Mouse (Mus musculus): ENCODE data around the gene Des. TPM values are rescaled to one million over a fixed set of nuclear protein-coding genes. Genes with fewer than 3 reads are reported as not detected.

Des gene
- total and polyA plus RNA-seq, 3 experiments: 7.0 to 7.2 TPM; not detected in 1

DNA sequence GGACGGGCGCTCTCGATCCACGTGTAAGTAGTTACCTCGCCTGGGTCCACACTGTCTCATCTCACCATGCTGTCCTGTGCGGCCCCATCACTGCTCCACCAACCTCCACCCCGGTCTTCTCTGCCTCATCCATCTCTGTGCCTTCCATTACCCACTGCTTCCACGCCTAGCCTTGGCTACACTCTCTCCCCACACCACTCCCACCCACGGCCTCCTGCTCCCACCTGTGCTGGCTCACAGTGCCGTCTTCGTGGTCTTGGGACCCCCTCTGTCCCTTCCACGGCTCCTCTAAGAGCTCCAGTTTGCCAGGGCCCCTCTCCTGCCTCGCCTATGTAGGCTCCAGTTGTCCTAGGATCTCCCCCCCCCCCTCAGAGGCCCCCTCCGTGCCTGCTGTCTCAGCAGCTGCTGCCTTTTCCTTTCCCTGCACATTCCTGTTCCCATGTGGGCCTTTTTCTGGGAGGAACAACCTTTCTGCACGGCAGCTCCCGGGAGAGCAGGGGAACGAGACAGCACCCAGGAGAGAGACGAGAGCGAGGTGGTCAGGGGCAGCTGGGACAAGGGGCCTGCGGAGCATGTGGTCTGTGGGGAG lies 25.1 kb downstream of the Des start:
- no peak overlapping the region for H3K27ac ChIP-seq (ENCODE audit: control insufficient read depth, low read depth, low read length)
- no peak overlapping the region for H3K9ac ChIP-seq (ENCODE audit: control insufficient read depth, low read depth, low read length, poor library complexity, severe bottlenecking)
- no peaks in the 10 kb centered on the region for H3K27me3 ChIP-seq (ENCODE audit: control insufficient read depth in 1 of 2, insufficient read depth in 2 of 2, low read length in 2 of 2)
- H3K36me3 ChIP-seq (ENCODE audit: control insufficient read depth in 1 of 2, insufficient read depth in 2 of 2, low read length in 2 of 2): peaks cover 0 to 10% of the 10 kb centered on the region in 2 experiments; a peak in 2 of 4 replicates
- no peak for DNase-seq (ENCODE audit: low read depth, low spot score)
- H3K4me3 ChIP-seq (ENCODE audit: control insufficient read depth in 1 of 2, insufficient read depth in 1 of 2, low read depth in 2 of 2, low read length in 2 of 2): no peak overlapping the region
- H3K79me2 ChIP-seq (ENCODE audit: control insufficient read depth, insufficient read depth, low read length, poor library complexity): no peaks in the 10 kb centered on the region; the same call in 1 of the 2 replicates
- H3K9me3 ChIP-seq (replicated peaks; ENCODE audit: insufficient read depth, low read length): no peaks in the 10 kb centered on the region
- H3K4me1 ChIP-seq (ENCODE audit: control insufficient read depth in 1 of 2, insufficient read depth in 2 of 2, low read length in 2 of 2): peaks cover 5 to 18% of the 10 kb centered on the region in 2 experiments
- no peak for TF ChIP-seq POLR2AphosphoS5 (IDR thresholded peaks at IDR 0.05; ENCODE audit: borderline replicate concordance, low read depth, low read length)
- TF ChIP-seq ZMIZ1 (IDR thresholded peaks at IDR 0.05; ENCODE audit: low read depth, low read length): no peak
- TF ChIP-seq E2F4 (IDR thresholded peaks at IDR 0.05; ENCODE audit: borderline replicate concordance, low read depth, low read length): no peak
- no peak for TF ChIP-seq USF1 (IDR thresholded peaks at IDR 0.05; ENCODE audit: low read depth, low read length)
- no peak for TF ChIP-seq CHD1 (IDR thresholded peaks at IDR 0.05; ENCODE audit: low read depth, low read length)
- no peak for TF ChIP-seq KAT2A (conservative IDR thresholded peaks at IDR 0.05; ENCODE audit: low read depth, low read length)
- TF ChIP-seq EP300 (IDR thresholded peaks at IDR 0.05; ENCODE audit: low read depth in 1 of 2, low read length in 2 of 2): no peak
- TF ChIP-seq SIN3A (IDR thresholded peaks at IDR 0.05; ENCODE audit: low read length): no peak
- no peak for TF ChIP-seq MYB (IDR thresholded peaks at IDR 0.05; ENCODE audit: low read depth, low read length)
- no peak for TF ChIP-seq RCOR1 (IDR thresholded peaks at IDR 0.05; ENCODE audit: low read depth, low read length)
- TF ChIP-seq JUND (IDR thresholded peaks at IDR 0.05; ENCODE audit: low read depth, low read length): no peak
- TF ChIP-seq MEF2A (IDR thresholded peaks at IDR 0.05; ENCODE audit: extremely low read depth, insufficient replicate concordance, low read depth, low read length, poor library complexity, severe bottlenecking): no peak
- no peak for TF ChIP-seq TAL1 (IDR thresholded peaks at IDR 0.05; ENCODE audit: low read length)
- no peak for TF ChIP-seq CTCF (IDR thresholded peaks at IDR 0.05 in 2 of 3, conservative IDR thresholded peaks at IDR 0.05 in 1 of 3; ENCODE audit: control insufficient read depth in 1 of 3, insufficient read depth in 1 of 3, low read depth in 2 of 3, low read length in 3 of 3, poor library complexity in 1 of 3, severe bottlenecking in 1 of 3)

DNA sequence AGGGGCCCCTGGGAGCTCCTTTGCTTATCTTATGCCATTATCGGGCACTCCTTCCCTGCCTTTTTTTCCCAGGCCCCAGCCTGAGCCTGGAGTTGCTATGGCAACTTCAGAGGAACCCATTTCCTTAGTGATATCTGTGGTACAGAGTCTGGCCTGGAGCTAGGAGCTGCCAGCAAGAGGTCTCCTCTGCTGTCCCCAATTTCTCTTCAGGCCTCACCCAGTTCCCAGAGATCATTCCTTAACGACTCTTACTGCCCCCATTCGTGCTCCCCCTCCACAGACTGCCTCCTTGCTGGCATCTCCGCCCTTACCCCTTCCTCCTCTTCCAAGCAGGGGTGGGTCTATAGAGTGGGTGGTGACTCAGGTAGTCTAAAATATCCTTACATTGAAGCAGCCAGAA lies 26.0 kb downstream of the Des start:
- TF ChIP-seq SIN3A (IDR thresholded peaks at IDR 0.05; ENCODE audit: low read length) (no peak), MEF2A (IDR thresholded peaks at IDR 0.05; ENCODE audit: extremely low read depth, insufficient replicate concordance, low read depth, low read length, poor library complexity, severe bottlenecking) (no peak), RCOR1 (IDR thresholded peaks at IDR 0.05; ENCODE audit: low read depth, low read length) (no peak), NELFE (IDR thresholded peaks at IDR 0.05; ENCODE audit: low read depth, low read length) (no peak), ZNF384 (IDR thresholded peaks at IDR 0.05; ENCODE audit: low read depth, low read length) (no peak), CTCF (IDR thresholded peaks at IDR 0.05 in 2 of 3, conservative IDR thresholded peaks at IDR 0.05 in 1 of 3; ENCODE audit: control insufficient read depth in 1 of 3, insufficient read depth in 1 of 3, low read depth in 2 of 3, low read length in 3 of 3, poor library complexity in 1 of 3, severe bottlenecking in 1 of 3) (no peak), HCFC1 (IDR thresholded peaks at IDR 0.05; ENCODE audit: low read depth, low read length) (no peak), TBP (IDR thresholded peaks at IDR 0.05; ENCODE audit: low read depth, low read length) (no peak), JUND (IDR thresholded peaks at IDR 0.05; ENCODE audit: low read depth, low read length) (no peak), KAT2A (conservative IDR thresholded peaks at IDR 0.05; ENCODE audit: low read depth, low read length) (no peak), POLR2A (IDR thresholded peaks at IDR 0.05; ENCODE audit: control insufficient read depth in 1 of 2, insufficient read depth in 1 of 2, low read depth in 1 of 2, low read length in 2 of 2, poor library complexity in 1 of 2) (no peak), MAX (IDR thresholded peaks at IDR 0.05; ENCODE audit: low read length) (no peak), ETS1 (IDR thresholded peaks at IDR 0.05; ENCODE audit: low read depth, low read length) (no peak), GABPA (IDR thresholded peaks at IDR 0.05; ENCODE audit: low read depth, low read length) (no peak), BHLHE40 (IDR thresholded peaks at IDR 0.05; ENCODE audit: borderline replicate concordance, low read depth, low read length) (no peak), CHD2 (IDR thresholded peaks at IDR 0.05; ENCODE audit: low read length) (no peak)
- H3K4me1 ChIP-seq (ENCODE audit: control insufficient read depth in 1 of 2, insufficient read depth in 2 of 2, low read length in 2 of 2): peaks cover 2 to 15% of the 10 kb centered on the region in 2 experiments
- H3K36me3 ChIP-seq (ENCODE audit: control insufficient read depth in 1 of 2, insufficient read depth in 2 of 2, low read length in 2 of 2): peaks cover 0 to 3% of the 10 kb centered on the region in 2 experiments; a peak in 2 of 4 replicates
- H3K79me2 ChIP-seq (ENCODE audit: control insufficient read depth, insufficient read depth, low read length, poor library complexity): no peaks in the 10 kb centered on the region; the same call in 1 of the 2 replicates
- no peak overlapping the region for H3K4me3 ChIP-seq (ENCODE audit: control insufficient read depth in 1 of 2, insufficient read depth in 1 of 2, low read depth in 2 of 2, low read length in 2 of 2)
- no peaks in the 10 kb centered on the region for H3K27me3 ChIP-seq (ENCODE audit: control insufficient read depth in 1 of 2, insufficient read depth in 2 of 2, low read length in 2 of 2)
- no peaks in the 10 kb centered on the region for H3K9me3 ChIP-seq (replicated peaks; ENCODE audit: insufficient read depth, low read length)
- H3K9ac ChIP-seq (ENCODE audit: control insufficient read depth, low read depth, low read length, poor library complexity, severe bottlenecking): no peak overlapping the region
- no peak overlapping the region for H3K27ac ChIP-seq (ENCODE audit: control insufficient read depth, low read depth, low read length)
- no peak for DNase-seq (ENCODE audit: low read depth, low spot score)
